Mouse (Mus musculus) erythroblast, adult 5-6 weeks (primary cell): ENCODE measurements around the gene Ccr10. TPM values are rescaled to one million over a fixed set of nuclear protein-coding genes. Genes with fewer than 3 reads are reported as not detected.

Experiments used
- ATAC-seq: replicated peaks from 2 replicates; pipeline ENCODE4 v1.8.0; 2016; ENCODE audit warnings: moderate number of reproducible peaks, mild to moderate bottlenecking, moderate TSS enrichment, inconsistent platforms; ENCODE audit not compliant: poor library complexity, low FRiP score, severe bottlenecking
- total RNA-seq, 2 experiments: library from RNA; stranded (forward) in 1 of 2; stranded (reverse) in 1 of 2; fragments of 150-400 nt in 1 of 2; fragments of 200-764, 138-1000 nt in 1 of 2; gene quantifications; 2 replicates each; pipeline versions ENCODE4 v1.2.3 to v1.2.4; 2015 to 2017; ENCODE audit warnings: low replicate concordance in 2 of 2

The Ccr10 gene
- total RNA-seq, 2 experiments from 2014 or later, result not detected

- ATAC-seq, result peak; percentile 88
These were observed 14.4 kb upstream of the Ccr10 start for GRCm38 (mm10) chr11:101189495-101190180.

GRCm38 (mm10) chr11:101188166-101188805, 13.0 kb upstream of the Ccr10 start:
- ATAC-seq, result no peak

- ATAC-seq, result no peak
These were observed 12.3 kb upstream of the Ccr10 start for GRCm38 (mm10) chr11:101187541-101187940.

GRCm38 (mm10) chr11:101186526-101187247, 11.4 kb upstream of the Ccr10 start:
- ATAC-seq, result no peak

- no peak for ATAC-seq
These were observed 10.2 kb upstream of the Ccr10 start for GRCm38 (mm10) chr11:101185441-101185840.

GRCm38 (mm10) chr11:101184984-101185383, 9.7 kb upstream of the Ccr10 start:
- no peak for ATAC-seq

- no peak for ATAC-seq
These were observed 7.7 kb upstream of the Ccr10 start for GRCm38 (mm10) chr11:101182771-101183517.

- ATAC-seq, result no peak
These were observed 6.7 kb upstream of the Ccr10 start for GRCm38 (mm10) chr11:101181961-101182360.

GRCm38 (mm10) chr11:101180846-101181740, 5.8 kb upstream of the Ccr10 start:
- ATAC-seq, result 0 out of 2 replicates have a peak, but pooled peaks have one; percentile 6

GRCm38 (mm10) chr11:101180261-101180660, 5.0 kb upstream of the Ccr10 start:
- no peak for ATAC-seq

- no peak for ATAC-seq
These were observed 4.1 kb upstream of the Ccr10 start for GRCm38 (mm10) chr11:101179306-101179705.

GRCm38 (mm10) chr11:101178061-101179058, 3.1 kb upstream of the Ccr10 start:
- ATAC-seq, result no peak

- ATAC-seq, result 0 out of 2 replicates have a peak, but pooled peaks have one; percentile 38
These were observed 1.9 kb upstream of the Ccr10 start for GRCm38 (mm10) chr11:101176933-101177773.

- ATAC-seq, result no peak
These were observed 961 bp upstream of the Ccr10 start for GRCm38 (mm10) chr11:101176117-101176691.

- ATAC-seq, result no peak
These were observed 433 bp upstream of the Ccr10 start for GRCm38 (mm10) chr11:101175636-101176116.

- ATAC-seq, result no peak
These were observed 876 bp downstream of the Ccr10 start for GRCm38 (mm10) chr11:101174389-101174745.
